Mouse (Mus musculus) hindbrain, embryonic 16.5 days (tissue): ENCODE results near the gene Dhx36. TPM values are rescaled to one million over a fixed set of nuclear protein-coding genes. Genes with fewer than 3 reads are reported as not detected.
A peak's percentile ranks its signal among the peaks of the same experiment; 100 is the strongest.

Experiments
- ATAC-seq: fragments of 200-750 bp; cut with Nextera tagmentation; 2 replicates; pipeline ENCODE4 v1.8.0; 2017; ENCODE audit warnings: moderate TSS enrichment, moderate library complexity
- H3K27ac ChIP-seq: fragments of 300-500 bp; sonication (generic); 2 replicates; pipeline ENCODE4 v1.5.1; 2014; ENCODE audit warnings: low read depth, mild to moderate bottlenecking, control low read depth, low read length, moderate library complexity
- H3K27me3 ChIP-seq: fragments of 300-500 bp; sonication (generic); replicated peaks from 2 replicates; pipeline ENCODE4 v1.6.1; 2014; ENCODE audit warnings: low read length; ENCODE audit not compliant: control insufficient read depth, insufficient read depth
- H3K36me3 ChIP-seq: fragments of 300-500 bp; sonication (generic); 2 replicates; pipeline ENCODE4 v1.6.1; 2014; ENCODE audit warnings: mild to moderate bottlenecking, low read length, moderate library complexity, mixed read lengths; ENCODE audit not compliant: control insufficient read depth, insufficient read depth
- H3K4me1 ChIP-seq: fragments of 300-500 bp; sonication (generic); 2 replicates; pipeline ENCODE4 v1.6.1; 2014; ENCODE audit warnings: low read depth, low read length; ENCODE audit not compliant: control insufficient read depth, insufficient read depth
- H3K4me2 ChIP-seq: fragments of 300-500 bp; sonication (generic); 2 replicates; pipeline ENCODE4 v1.6.1; 2014; ENCODE audit warnings: mild to moderate bottlenecking, low read length, control low read depth, moderate library complexity
- H3K4me3 ChIP-seq: fragments of 300-500 bp; sonication (generic); 2 replicates; pipeline ENCODE4 v1.5.1; 2014; ENCODE audit warnings: mild to moderate bottlenecking, low read length, control low read depth, moderate library complexity
- H3K9ac ChIP-seq: fragments of 300-500 bp; sonication (generic); 2 replicates; pipeline ENCODE4 v1.6.1; 2014; ENCODE audit warnings: low read depth, mild to moderate bottlenecking, control low read depth, low read length, moderate library complexity
- H3K9me3 ChIP-seq: fragments of 300-500 bp; sonication (generic); 2 replicates; pipeline ENCODE4 v1.6.1; 2014; ENCODE audit warnings: mild to moderate bottlenecking, low read length, moderate library complexity; ENCODE audit not compliant: control insufficient read depth
- WGBS: fragments of 180-500 bp; shearing (Covaris S2); extraction: QIAGEN DNeasy Blood & Tissue Kit; methylation state at CpG from one replicate; pipeline ENCODE4 v1.1.7; 2014; 5-methylcytosine and 5-hydroxymethylcytosine counted together
- polyA plus RNA-seq: library from polyadenylated mRNA; unstranded; fragments of >200 nt; fragmentation: Nextera tagmentation; extraction: Ambion mirVana; gene quantifications from 2 replicates; pipeline ENCODE4 v1.2.1, GENCODE M21; 2015

Gene Dhx36
- polyA plus RNA-seq, 1 experiment from 2014 or later: 23.3 TPM

GRCm38 (mm10) chr3:62464276-62464675, 42.5 kb downstream of the Dhx36 start:
- 90% methylated on average over 3 of the region's 3 CpGs for WGBS
- ATAC-seq: no peak
- Histone ChIP-seq H3K4me1 (no peaks in the 10 kb centered on the region), H3K4me3 (no peak overlapping the region), H3K4me2 (no peak overlapping the region), H3K9me3 (no peaks in the 10 kb centered on the region), H3K9ac (no peak overlapping the region), H3K27ac (no peak overlapping the region), H3K36me3 (peaks cover 41% of the 10 kb centered on the region), H3K27me3 (no peaks in the 10 kb centered on the region)

GRCm38 (mm10) chr3:62459483-62459882, 47.3 kb downstream of the Dhx36 start:
- H3K4me2 ChIP-seq: no peak overlapping the region
- H3K9ac ChIP-seq: no peak overlapping the region
- H3K27me3 ChIP-seq: no peaks in the 10 kb centered on the region
- peaks cover 20% of the 10 kb centered on the region for H3K36me3 ChIP-seq
- H3K9me3 ChIP-seq: no peaks in the 10 kb centered on the region
- ATAC-seq: no peak
- peaks cover 2% of the 10 kb centered on the region; the same call in 1 of the 2 replicates for H3K4me1 ChIP-seq
- 83% methylated on average over 6 of the region's 6 CpGs for whole genome bisulfite sequencing
- H3K27ac ChIP-seq: no peak overlapping the region
- no peak overlapping the region for H3K4me3 ChIP-seq

- 41% methylated on average over 6 of the region's 6 CpGs for WGBS
- Histone ChIP-seq H3K27ac (no peak overlapping the region), H3K36me3 (peaks cover 16% of the 10 kb centered on the region), H3K9me3 (no peaks in the 10 kb centered on the region), H3K9ac (no peak overlapping the region), H3K4me2 (no peak overlapping the region), H3K27me3 (no peaks in the 10 kb centered on the region), H3K4me3 (no peak overlapping the region), H3K4me1 (peaks cover 6% of the 10 kb centered on the region)
- ATAC-seq: peak; percentile 37; the same call in 1 of the 2 replicates
Measured at GRCm38 (mm10) chr3:62458284-62459013, 48.4 kb downstream of the Dhx36 start.

GRCm38 (mm10) chr3:62455854-62456253, 51.0 kb downstream of the Dhx36 start:
- Histone ChIP-seq H3K36me3 (peaks cover 9% of the 10 kb centered on the region), H3K4me2 (no peak overlapping the region), H3K4me3 (no peak overlapping the region), H3K4me1 (peaks cover 6% of the 10 kb centered on the region), H3K27me3 (no peaks in the 10 kb centered on the region), H3K9me3 (no peaks in the 10 kb centered on the region), H3K9ac (no peak overlapping the region), H3K27ac (peak overlapping the region; percentile 40; the same call in 1 of the 2 replicates)
- peak; percentile 94 for ATAC-seq
- 0% methylated on average over 1 of the region's 1 CpGs for WGBS

- 17% methylated on average over 3 of the region's 3 CpGs for WGBS
- H3K4me2 ChIP-seq: no peak overlapping the region
- H3K4me3 ChIP-seq: no peak overlapping the region
Measured at GRCm38 (mm10) chr3:62454096-62454495, 52.7 kb downstream of the Dhx36 start.

GRCm38 (mm10) chr3:62452961-62453360, 53.8 kb downstream of the Dhx36 start:
- Histone ChIP-seq H3K4me2 (no peak overlapping the region), H3K27ac (no peak overlapping the region), H3K36me3 (no peaks in the 10 kb centered on the region), H3K27me3 (no peaks in the 10 kb centered on the region), H3K4me1 (peaks cover 6% of the 10 kb centered on the region), H3K9me3 (no peaks in the 10 kb centered on the region), H3K9ac (no peak overlapping the region), H3K4me3 (no peak overlapping the region)
- WGBS: 40% methylated on average over 4 of the region's 4 CpGs
- ATAC-seq: no peak

More at GRCm38 (mm10) chr3:62454096-62454495, 52.7 kb downstream of the Dhx36 start:
- peak; percentile 32; the same call in 1 of the 2 replicates for ATAC-seq
- Histone ChIP-seq H3K9ac (no peak overlapping the region), H3K27ac (no peak overlapping the region), H3K9me3 (no peaks in the 10 kb centered on the region), H3K4me1 (peaks cover 6% of the 10 kb centered on the region), H3K36me3 (no peaks in the 10 kb centered on the region), H3K27me3 (no peaks in the 10 kb centered on the region)

GRCm38 (mm10) chr3:62449871-62450496, 56.8 kb downstream of the Dhx36 start:
- H3K4me2 ChIP-seq: no peak overlapping the region
- ATAC-seq: no peak
- H3K9ac ChIP-seq: no peak overlapping the region
- H3K27me3 ChIP-seq: no peaks in the 10 kb centered on the region
- no peak overlapping the region for H3K27ac ChIP-seq
- H3K4me1 ChIP-seq: peaks cover 4% of the 10 kb centered on the region
- H3K9me3 ChIP-seq: no peaks in the 10 kb centered on the region
- H3K4me3 ChIP-seq: no peak overlapping the region
- H3K36me3 ChIP-seq: no peaks in the 10 kb centered on the region
- WGBS: 96% methylated on average over 4 of the region's 4 CpGs

- no peak overlapping the region for H3K4me3 ChIP-seq
- no peak overlapping the region for H3K9ac ChIP-seq
- no peaks in the 10 kb centered on the region for H3K36me3 ChIP-seq
- H3K27ac ChIP-seq: no peak overlapping the region
- WGBS: 71% methylated on average over 8 of the region's 8 CpGs
- ATAC-seq: no peak
- H3K9me3 ChIP-seq: no peaks in the 10 kb centered on the region
- H3K27me3 ChIP-seq: no peaks in the 10 kb centered on the region
- H3K4me2 ChIP-seq: no peak overlapping the region
- H3K4me1 ChIP-seq: no peaks in the 10 kb centered on the region
Measured at GRCm38 (mm10) chr3:62447151-62447550, 59.7 kb downstream of the Dhx36 start.

GRCm38 (mm10) chr3:62446271-62446670, 60.5 kb downstream of the Dhx36 start:
- Histone ChIP-seq H3K9me3 (no peaks in the 10 kb centered on the region), H3K4me2 (no peak overlapping the region), H3K4me1 (no peaks in the 10 kb centered on the region), H3K27me3 (no peaks in the 10 kb centered on the region), H3K4me3 (no peak overlapping the region), H3K9ac (no peak overlapping the region), H3K36me3 (no peaks in the 10 kb centered on the region), H3K27ac (no peak overlapping the region)
- ATAC-seq: no peak
- WGBS: 94% methylated on average over 7 of the region's 7 CpGs
